Mouse (Mus musculus): ENCODE measurements around the gene Edc4. TPM values are rescaled to one million over a fixed set of nuclear protein-coding genes. Genes with fewer than 3 reads are reported as not detected.

Gene Edc4
- polyA plus RNA-seq, 1 experiment from 2014 or later: 50.5 TPM

GRCm38 (mm10) chr8:105897801-105898480 lies 17.3 kb downstream of the Edc4 start:
- no peak overlapping the region for H3K4me2 ChIP-seq (ENCODE audit: low read depth)
- H3K27ac ChIP-seq (ENCODE audit: low read depth, low read length): no peak overlapping the region
- H3K4me1 ChIP-seq (ENCODE audit: control insufficient read depth, insufficient read depth, low read length): peaks cover 7% of the 10 kb centered on the region
- ATAC-seq (ENCODE audit: insufficient read depth, low FRiP score, low TSS enrichment) (no peak), DNase-seq (ENCODE audit: low spot score) (no peak)
- no peaks in the 10 kb centered on the region for H3K9me3 ChIP-seq (ENCODE audit: control insufficient read depth, low read length)
- no peak overlapping the region for H3K4me3 ChIP-seq (ENCODE audit: low read depth, low read length)
- no peak overlapping the region for H3K9ac ChIP-seq (ENCODE audit: low read length)
- WGBS: 87% methylated on average over 9 of the region's 9 CpGs
- no peaks in the 10 kb centered on the region for H3K36me3 ChIP-seq (ENCODE audit: control insufficient read depth, insufficient read depth, low read length)
- no peaks in the 10 kb centered on the region for H3K27me3 ChIP-seq (ENCODE audit: control insufficient read depth, insufficient read depth, low read length)

GRCm38 (mm10) chr8:105900180-105900940 lies 19.7 kb downstream of the Edc4 start, which contains the start of gene Pskh1:
TSS of gene Pskh1 (plus strand) at chr8:105900441.
- no peaks in the 10 kb centered on the region for H3K27me3 ChIP-seq (ENCODE audit: control insufficient read depth, insufficient read depth, low read length)
- peak within 1 kb of the TSS; percentile 83 for H3K4me3 ChIP-seq (ENCODE audit: low read depth, low read length)
- peaks cover 4% of the 10 kb centered on the region for H3K4me1 ChIP-seq (ENCODE audit: control insufficient read depth, insufficient read depth, low read length)
- ATAC-seq (ENCODE audit: insufficient read depth, low FRiP score, low TSS enrichment): peak; percentile 93
- peak within 1 kb of the TSS; percentile 61 for H3K27ac ChIP-seq (ENCODE audit: low read depth, low read length)
- WGBS: under 1% methylated on average over 68 of the region's 68 CpGs
- DNase-seq (ENCODE audit: low spot score): peak; percentile 96
- peak within 1 kb of the TSS; percentile 92 for H3K9ac ChIP-seq (ENCODE audit: low read length)
- H3K4me2 ChIP-seq (ENCODE audit: low read depth): peak within 1 kb of the TSS; percentile 61
- H3K9me3 ChIP-seq (ENCODE audit: control insufficient read depth, low read length): no peaks in the 10 kb centered on the region
- H3K36me3 ChIP-seq (ENCODE audit: control insufficient read depth, insufficient read depth, low read length): no peaks in the 10 kb centered on the region

GRCm38 (mm10) chr8:105900941-105901616 lies 20.4 kb downstream of the Edc4 start:
- DNase-seq (ENCODE audit: low spot score): no peak
- no peaks in the 10 kb centered on the region for H3K9me3 ChIP-seq (ENCODE audit: control insufficient read depth, low read length)
- H3K27me3 ChIP-seq (ENCODE audit: control insufficient read depth, insufficient read depth, low read length): no peaks in the 10 kb centered on the region
- no peak overlapping the region for H3K27ac ChIP-seq (ENCODE audit: low read depth, low read length)
- peak overlapping the region; percentile 61 for H3K4me2 ChIP-seq (ENCODE audit: low read depth)
- no peak for ATAC-seq (ENCODE audit: insufficient read depth, low FRiP score, low TSS enrichment)
- H3K4me1 ChIP-seq (ENCODE audit: control insufficient read depth, insufficient read depth, low read length): peaks cover 4% of the 10 kb centered on the region
- no peaks in the 10 kb centered on the region for H3K36me3 ChIP-seq (ENCODE audit: control insufficient read depth, insufficient read depth, low read length)
- WGBS: 43% methylated on average over 16 of the region's 16 CpGs
- H3K4me3 ChIP-seq (ENCODE audit: low read depth, low read length): peak overlapping the region; percentile 83
- peak overlapping the region; percentile 92 for H3K9ac ChIP-seq (ENCODE audit: low read length)

- WGBS: 86% methylated on average over 3 of the region's 3 CpGs
- ATAC-seq (ENCODE audit: insufficient read depth, low FRiP score, low TSS enrichment) (no peak), DNase-seq (ENCODE audit: low spot score) (no peak)
- H3K27ac ChIP-seq (ENCODE audit: low read depth, low read length): no peak overlapping the region
- no peaks in the 10 kb centered on the region for H3K36me3 ChIP-seq (ENCODE audit: control insufficient read depth, insufficient read depth, low read length)
- H3K4me1 ChIP-seq (ENCODE audit: control insufficient read depth, insufficient read depth, low read length): no peaks in the 10 kb centered on the region
- H3K9ac ChIP-seq (ENCODE audit: low read length): no peak overlapping the region
- H3K4me2 ChIP-seq (ENCODE audit: low read depth): no peak overlapping the region
- H3K9me3 ChIP-seq (ENCODE audit: control insufficient read depth, low read length): no peaks in the 10 kb centered on the region
- no peaks in the 10 kb centered on the region for H3K27me3 ChIP-seq (ENCODE audit: control insufficient read depth, insufficient read depth, low read length)
- H3K4me3 ChIP-seq (ENCODE audit: low read depth, low read length): no peak overlapping the region
Observed at GRCm38 (mm10) chr8:105919390-105919789, 38.7 kb downstream of the Edc4 start.

GRCm38 (mm10) chr8:105925123-105925522 lies 44.4 kb downstream of the Edc4 start:
- Histone ChIP-seq H3K27ac (ENCODE audit: low read depth, low read length) (no peak overlapping the region), H3K36me3 (ENCODE audit: control insufficient read depth, insufficient read depth, low read length) (no peaks in the 10 kb centered on the region), H3K4me1 (ENCODE audit: control insufficient read depth, insufficient read depth, low read length) (no peaks in the 10 kb centered on the region), H3K9ac (ENCODE audit: low read length) (no peak overlapping the region), H3K27me3 (ENCODE audit: control insufficient read depth, insufficient read depth, low read length) (no peaks in the 10 kb centered on the region), H3K4me3 (ENCODE audit: low read depth, low read length) (no peak overlapping the region), H3K9me3 (ENCODE audit: control insufficient read depth, low read length) (no peaks in the 10 kb centered on the region), H3K4me2 (ENCODE audit: low read depth) (no peak overlapping the region)
- DNase-seq (ENCODE audit: low spot score): no peak
- WGBS: 83% methylated on average over 3 of the region's 3 CpGs
- ATAC-seq (ENCODE audit: insufficient read depth, low FRiP score, low TSS enrichment): no peak

GRCm38 (mm10) chr8:105930602-105931001 lies 49.9 kb downstream of the Edc4 start:
- WGBS: 20% methylated on average over 8 of the region's 8 CpGs

GRCm38 (mm10) chr8:105931271-105931670 lies 50.6 kb downstream of the Edc4 start:
- H3K36me3 ChIP-seq (ENCODE audit: control insufficient read depth, insufficient read depth, low read length): no peaks in the 10 kb centered on the region
- H3K4me1 ChIP-seq (ENCODE audit: control insufficient read depth, insufficient read depth, low read length): peaks cover 2% of the 10 kb centered on the region
- no peak overlapping the region for H3K27ac ChIP-seq (ENCODE audit: low read depth, low read length)
- no peaks in the 10 kb centered on the region for H3K9me3 ChIP-seq (ENCODE audit: control insufficient read depth, low read length)
- H3K4me2 ChIP-seq (ENCODE audit: low read depth): no peak overlapping the region
- DNase-seq (ENCODE audit: low spot score) (no peak), ATAC-seq (ENCODE audit: insufficient read depth, low FRiP score, low TSS enrichment) (no peak)
- 94% methylated on average over 3 of the region's 3 CpGs for WGBS
- no peak overlapping the region for H3K4me3 ChIP-seq (ENCODE audit: low read depth, low read length)
- no peaks in the 10 kb centered on the region for H3K27me3 ChIP-seq (ENCODE audit: control insufficient read depth, insufficient read depth, low read length)
- no peak overlapping the region for H3K9ac ChIP-seq (ENCODE audit: low read length)

More at GRCm38 (mm10) chr8:105930602-105931001, 49.9 kb downstream of the Edc4 start:
- H3K4me3 ChIP-seq (ENCODE audit: low read depth, low read length): no peak overlapping the region
- H3K9ac ChIP-seq (ENCODE audit: low read length): peak overlapping the region; percentile 57
- H3K27me3 ChIP-seq (ENCODE audit: control insufficient read depth, insufficient read depth, low read length): no peaks in the 10 kb centered on the region
- H3K4me2 ChIP-seq (ENCODE audit: low read depth): no peak overlapping the region
- peak; percentile 85 for DNase-seq (ENCODE audit: low spot score)
- H3K4me1 ChIP-seq (ENCODE audit: control insufficient read depth, insufficient read depth, low read length): no peaks in the 10 kb centered on the region
- ATAC-seq (ENCODE audit: insufficient read depth, low FRiP score, low TSS enrichment): peak; percentile 35
- no peaks in the 10 kb centered on the region for H3K9me3 ChIP-seq (ENCODE audit: control insufficient read depth, low read length)
- H3K36me3 ChIP-seq (ENCODE audit: control insufficient read depth, insufficient read depth, low read length): no peaks in the 10 kb centered on the region
- H3K27ac ChIP-seq (ENCODE audit: low read depth, low read length): peak overlapping the region; percentile 42; the same call in 1 of the 2 replicates

- WGBS: 89% methylated on average over 11 of the region's 11 CpGs
- no peak overlapping the region for H3K27ac ChIP-seq (ENCODE audit: low read depth, low read length)
- H3K4me2 ChIP-seq (ENCODE audit: low read depth): no peak overlapping the region
- H3K9me3 ChIP-seq (ENCODE audit: control insufficient read depth, low read length): no peaks in the 10 kb centered on the region
- no peak overlapping the region for H3K9ac ChIP-seq (ENCODE audit: low read length)
- no peaks in the 10 kb centered on the region for H3K27me3 ChIP-seq (ENCODE audit: control insufficient read depth, insufficient read depth, low read length)
- H3K4me3 ChIP-seq (ENCODE audit: low read depth, low read length): no peak overlapping the region
- no peaks in the 10 kb centered on the region for H3K36me3 ChIP-seq (ENCODE audit: control insufficient read depth, insufficient read depth, low read length)
- ATAC-seq (ENCODE audit: insufficient read depth, low FRiP score, low TSS enrichment): no peak
- peaks cover 6% of the 10 kb centered on the region for H3K4me1 ChIP-seq (ENCODE audit: control insufficient read depth, insufficient read depth, low read length)
- no peak for DNase-seq (ENCODE audit: low spot score)
Observed at GRCm38 (mm10) chr8:105932525-105932924, 51.8 kb downstream of the Edc4 start.
